Mouse (Mus musculus) MEL (cell line): Measurements from ENCODE around the gene Rap1b.

Source experiments
- CTCF ChIP-seq, 3 experiments: IDR thresholded peaks in 2 of 3; conservative IDR thresholded peaks in 1 of 3; 2 replicates each; pipeline ENCODE4 v1.5.1; 2011 to 2012; ENCODE audit warnings: low read length in 3 of 3, low read depth in 2 of 3, mild to moderate bottlenecking in 2 of 3, improper control_type of control experiment in 1 of 3, inconsistent platforms in 1 of 3, mixed read lengths in 1 of 3, moderate library complexity in 1 of 3; ENCODE audit not compliant: control insufficient read depth in 1 of 3, insufficient read depth in 1 of 3, poor library complexity in 1 of 3, severe bottlenecking in 1 of 3
- KAT2A ChIP-seq: conservative IDR thresholded peaks from 2 replicates; pipeline ENCODE4 v1.6.1; 2012; ENCODE audit warnings: low read depth, low read length, improper control_type of control experiment, inconsistent platforms
- POLR2A ChIP-seq, 2 experiments: IDR thresholded peaks; 2 replicates each; pipeline ENCODE4 v1.6.1; 2011 to 2012; ENCODE audit warnings: low read length in 2 of 2, mild to moderate bottlenecking in 2 of 2, control low read depth in 1 of 2, improper control_type of control experiment in 1 of 2, low read depth in 1 of 2, moderate library complexity in 1 of 2; ENCODE audit not compliant: control insufficient read depth in 1 of 2, insufficient read depth in 1 of 2, poor library complexity in 1 of 2
- POLR2AphosphoS2 ChIP-seq: IDR thresholded peaks from 2 replicates; pipeline ENCODE4 v1.6.1; 2011; ENCODE audit warnings: low read length, improper control_type of control experiment

DNA sequence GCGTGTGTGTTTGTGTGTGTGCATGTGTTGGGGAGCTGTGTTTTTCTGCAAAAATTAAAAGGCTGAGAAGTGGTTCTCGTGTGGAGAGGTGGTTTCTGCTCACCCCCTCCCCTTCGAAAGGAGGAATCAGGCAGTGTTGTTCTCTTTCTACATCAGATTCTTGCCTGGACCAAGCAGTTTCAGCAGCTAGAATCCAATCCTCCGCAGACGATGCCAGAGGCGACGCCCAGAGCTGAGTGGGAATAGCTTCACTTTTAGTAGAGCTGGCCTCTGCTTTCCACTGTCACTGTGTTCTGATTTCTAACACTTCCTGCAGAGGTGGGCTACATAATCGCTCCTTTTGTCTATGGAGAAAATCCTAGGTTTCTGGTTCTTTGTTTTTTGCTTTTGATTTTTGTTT, 31.0 kb upstream of the Rap1b start:
- TF ChIP-seq POLR2AphosphoS2 (no peak), CTCF (IDR thresholded peaks at IDR 0.05 in 2 of 3, conservative IDR thresholded peaks at IDR 0.05 in 1 of 3; ENCODE audit: control insufficient read depth in 1 of 3, insufficient read depth in 1 of 3, low read depth in 2 of 3, low read length in 3 of 3, poor library complexity in 1 of 3, severe bottlenecking in 1 of 3) (no peak), KAT2A (no peak), POLR2A (IDR thresholded peaks at IDR 0.05; ENCODE audit: control insufficient read depth in 1 of 2, insufficient read depth in 1 of 2, low read depth in 1 of 2, low read length in 2 of 2, poor library complexity in 1 of 2) (no peak)
